Mouse (Mus musculus) B cell, adult (primary cell): ENCODE measurements around the gene Nsun4. TPM values are rescaled to one million over a fixed set of nuclear protein-coding genes. Genes with fewer than 3 reads are reported as not detected.

ENCODE experiments used
- total RNA-seq: library from RNA; stranded (reverse); gene quantifications from 4 replicates; pipeline ENCODE4 v1.2.4, GENCODE M21; 2023; ENCODE audit not compliant: inconsistent age

The Nsun4 gene
- total RNA-seq: 31.8 to 45.5 TPM (median 37.0 TPM) in 4 replicates

GRCm38 (mm10) chr4:116053399-116053961 is at the start of gene Nsun4:
TSS of gene Nsun4 (minus strand) at chr4:116053876.

GRCm38 (mm10) chr4:116074861-116075620 is 21.4 kb upstream of the Nsun4 start, which contains the start of the genes Uqcrh and Lrrc41:
TSS of gene Uqcrh (minus strand) at chr4:116075071.
TSS of gene Lrrc41 (plus strand) at chr4:116075269.

GRCm38 (mm10) chr4:116017902-116018746 is 35.6 kb downstream of the Nsun4 start, which contains the start of gene Faah:
TSS of gene Faah (minus strand) at chr4:116017926.

Other genes starting within 250 kb of the Nsun4 start
- 14.0 to 21.0 TPM (median 18.6 TPM) in 4 replicates for gene Mob3c, start 225.8 kb downstream of the Nsun4 start, total RNA-seq
- 63.2 to 79.8 TPM (median 68.3 TPM) in 4 replicates for gene Mknk1, start 214.7 kb downstream of the Nsun4 start, total RNA-seq
- gene Kncn, start 169.5 kb downstream of the Nsun4 start, total RNA-seq: 0.35 to 1.5 TPM (median 0.74 TPM) in 3 of 4 replicates, not detected in the other
- gene 6430628N08Rik, start 163.2 kb downstream of the Nsun4 start, total RNA-seq: not detected in 4 replicates
- not detected in 4 replicates for gene Dmbx1, start 114.0 kb downstream of the Nsun4 start, total RNA-seq
- gene Faah, start 36.0 kb downstream of the Nsun4 start, total RNA-seq: 34.4 to 38.7 TPM (median 36.7 TPM) in 4 replicates
- gene Uqcrh, start 21.2 kb upstream of the Nsun4 start, total RNA-seq: 254 to 297 TPM (median 280 TPM) in 4 replicates
- gene Lrrc41, start 21.4 kb upstream of the Nsun4 start, total RNA-seq: 27.6 to 34.4 TPM (median 30.5 TPM) in 4 replicates
- 1.8 to 2.4 TPM (median 2.2 TPM) in 4 replicates for gene Rad54l, start 69.8 kb upstream of the Nsun4 start, total RNA-seq
- 36.4 to 39.4 TPM (median 37.0 TPM) in 4 replicates for gene Pomgnt1, start 70.0 kb upstream of the Nsun4 start, total RNA-seq
- 3.0 to 7.8 TPM (median 3.6 TPM) in 4 replicates for gene Lurap1, start 97.5 kb upstream of the Nsun4 start, total RNA-seq
- not detected in 4 replicates for gene Tspan1, start 113.7 kb upstream of the Nsun4 start, total RNA-seq
- not detected in 4 replicates for gene 1700042G07Rik, start 119.5 kb upstream of the Nsun4 start, total RNA-seq
- not detected in 4 replicates for gene Gm49337, start 119.5 kb upstream of the Nsun4 start, total RNA-seq
- 1.4 to 2.6 TPM (median 1.9 TPM) in 4 replicates for gene Pik3r3, start 167.7 kb upstream of the Nsun4 start, total RNA-seq